Mouse (Mus musculus): ENCODE data around the gene Tmem95. TPM values are rescaled to one million over a fixed set of nuclear protein-coding genes. Genes with fewer than 3 reads are reported as not detected.
"Not testable (repeated sequence)": the region's sequence is repeated elsewhere in the genome, so short reads cannot be mapped to it uniquely, and the experiment has no call there.

Gene Tmem95
- not detected for total RNA-seq (2021)
- long read RNA-seq, experiment 1, result 0 reads
- long read RNA-seq, experiment 2, result 0 reads

- DNase-seq (ENCODE audit: low spot score in 2 of 2), result no peak
Measured at GRCm38 (mm10) chr11:69877878-69878277, at the start of gene Tmem95. Tmem95 (minus strand) TSS chr11:69878018.

- no peak for DNase-seq (ENCODE audit: low spot score in 2 of 2)
Measured at GRCm38 (mm10) chr11:69927501-69927900, 49.7 kb upstream of the Tmem95 start.

- DNase-seq (ENCODE audit: low spot score in 2 of 2), result no peak
Measured at GRCm38 (mm10) chr11:69922796-69923195, 45.0 kb upstream of the Tmem95 start.

- no peak for DNase-seq (ENCODE audit: low spot score in 2 of 2)
Measured at GRCm38 (mm10) chr11:69922012-69922756, 44.4 kb upstream of the Tmem95 start.

GRCm38 (mm10) chr11:69921114-69922011 is 43.5 kb upstream of the Tmem95 start, which contains the start of gene Eif5a:
Eif5a (minus strand) TSS chr11:69921958.
- DNase-seq (ENCODE audit: low spot score in 2 of 2), result peak; percentile 100

GRCm38 (mm10) chr11:69920266-69921031 is 42.6 kb upstream of the Tmem95 start:
- DNase-seq (ENCODE audit: low spot score in 2 of 2), result peak; percentile 48 to 53

- peak; percentile 22 to 36 for DNase-seq (ENCODE audit: low spot score in 2 of 2)
Measured at GRCm38 (mm10) chr11:69919661-69920265, 41.9 kb upstream of the Tmem95 start.

GRCm38 (mm10) chr11:69919053-69919452 is 41.2 kb upstream of the Tmem95 start:
- DNase-seq (ENCODE audit: low spot score in 2 of 2), result no peak

GRCm38 (mm10) chr11:69918118-69918517 is 40.3 kb upstream of the Tmem95 start:
- no peak for DNase-seq (ENCODE audit: low spot score in 2 of 2)

- no peak for DNase-seq (ENCODE audit: low spot score in 2 of 2)
Measured at GRCm38 (mm10) chr11:69917379-69917948, 39.6 kb upstream of the Tmem95 start.

- DNase-seq (ENCODE audit: low spot score in 2 of 2), result not testable (repeated sequence)
Measured at GRCm38 (mm10) chr11:69916652-69917378, 39.0 kb upstream of the Tmem95 start.

- no peak for DNase-seq (ENCODE audit: low spot score in 2 of 2)
Measured at GRCm38 (mm10) chr11:69915667-69916627, 38.1 kb upstream of the Tmem95 start.

GRCm38 (mm10) chr11:69914917-69915430 is 37.2 kb upstream of the Tmem95 start:
- DNase-seq (ENCODE audit: low spot score in 2 of 2), result no peak

- DNase-seq (ENCODE audit: low spot score in 2 of 2), result no peak
Measured at GRCm38 (mm10) chr11:69914372-69914764, 36.5 kb upstream of the Tmem95 start.

- DNase-seq (ENCODE audit: low spot score in 2 of 2), result peak; percentile 93 to 95
Measured at GRCm38 (mm10) chr11:69913554-69914371, 35.9 kb upstream of the Tmem95 start, which contains the start of gene Gps2. Gps2 (plus strand) TSS chr11:69913888.

- DNase-seq (ENCODE audit: low spot score in 2 of 2), result no peak
Measured at GRCm38 (mm10) chr11:69912716-69913530, 35.1 kb upstream of the Tmem95 start.
